Mouse (Mus musculus): ENCODE data around the gene Shc3. TPM values are rescaled to one million over a fixed set of nuclear protein-coding genes. Genes with fewer than 3 reads are reported as not detected.

Shc3 gene
- total and polyA plus RNA-seq, 3 experiments = 0.15 to 0.40 TPM; not detected in 1

DNA sequence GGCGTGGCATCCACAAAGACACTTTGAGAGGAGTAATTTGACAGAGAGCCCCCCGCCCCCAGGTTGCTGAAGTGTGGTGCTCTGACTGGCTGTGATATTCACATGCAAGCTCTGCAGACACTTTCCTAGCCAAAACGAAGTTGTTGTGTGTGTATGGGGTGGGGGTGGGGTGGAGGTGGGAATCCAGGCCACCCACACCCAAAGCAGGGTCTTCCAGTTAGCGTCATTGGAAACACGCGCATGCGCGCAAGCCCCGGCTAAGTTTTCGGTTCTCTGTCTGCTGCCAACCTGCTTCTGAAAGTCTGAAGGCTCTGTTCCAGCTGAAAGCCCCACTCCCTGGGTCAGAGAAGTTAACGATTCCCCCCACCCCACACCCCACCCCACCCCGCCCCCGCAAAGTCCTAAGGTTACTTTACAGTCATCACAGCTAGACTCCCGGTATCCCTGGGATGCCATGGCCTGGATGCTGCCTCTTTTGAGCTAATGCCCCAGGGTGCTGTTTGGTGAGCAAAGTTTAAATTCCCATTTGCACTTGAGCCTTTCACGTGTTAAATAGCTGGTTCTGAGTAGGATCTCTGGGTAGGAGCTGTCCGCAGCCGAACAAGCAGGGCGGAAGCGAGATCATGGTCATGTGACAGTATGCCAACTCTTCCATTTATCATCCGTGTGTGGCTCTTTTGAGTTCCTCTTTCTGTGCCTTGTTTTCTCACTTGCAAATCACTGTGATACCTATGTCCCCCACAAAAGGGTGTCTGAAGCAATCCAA lies 168.3 kb downstream of the Shc3 start:
- H3K27ac ChIP-seq (ENCODE audit: insufficient read depth, low read depth) = peak overlapping the region; percentile 96
- dilution Hi-C loops (cut with MboI; ENCODE audit: extremely low pct_ligation_motif_present, extremely low pct_unique_long_range_greater_than_20kb, low sequenced_read_pairs) = no loop called here
- TF ChIP-seq JUND (conservative IDR thresholded peaks at IDR 0.05; ENCODE audit: low read depth, low read length) (no peak), POLR2A (IDR thresholded peaks at IDR 0.05; ENCODE audit: low read depth, low read length) (no peak; the same call in 1 of the 2 replicates), GABPA (IDR thresholded peaks at IDR 0.05; ENCODE audit: insufficient replicate concordance, low read depth, low read length) (no peak), ELF1 (IDR thresholded peaks at IDR 0.05; ENCODE audit: low read depth, low read length) (0 out of 2 replicates have a peak, but pooled peaks have one; percentile 45), IRF4 (IDR thresholded peaks at IDR 0.05; ENCODE audit: low read depth, low read length) (peak; percentile 39; the same call in 1 of the 2 replicates), JUN (IDR thresholded peaks at IDR 0.05; ENCODE audit: insufficient read depth, low read depth, low read length) (no peak), MAX (IDR thresholded peaks at IDR 0.05; ENCODE audit: low read length) (no peak; the same call in 1 of the 2 replicates), E2F4 (IDR thresholded peaks at IDR 0.05; ENCODE audit: insufficient replicate concordance, low read depth, low read length) (no peak), RCOR1 (conservative IDR thresholded peaks at IDR 0.05; ENCODE audit: low read depth, low read length) (no peak), POLR2AphosphoS2 (IDR thresholded peaks at IDR 0.05; ENCODE audit: low read depth, low read length) (no peak), CHD2 (IDR thresholded peaks at IDR 0.05; ENCODE audit: low read length) (peak; percentile 40; the same call in 1 of the 2 replicates), MXI1 (IDR thresholded peaks at IDR 0.05; ENCODE audit: low read depth, low read length) (no peak), TCF12 (IDR thresholded peaks at IDR 0.05; ENCODE audit: low read depth, low read length) (peak; percentile 48), MAFK (IDR thresholded peaks at IDR 0.05; ENCODE audit: insufficient replicate concordance, low read length) (no peak), EP300 (IDR thresholded peaks at IDR 0.05; ENCODE audit: low read length) (0 out of 2 replicates have a peak, but pooled peaks have one; percentile 22), NRF1 (IDR thresholded peaks at IDR 0.05; ENCODE audit: low read depth, low read length) (peak; percentile 85), ETS1 (conservative IDR thresholded peaks at IDR 0.05; ENCODE audit: low read depth, low read length) (peak; percentile 53; the same call in 1 of the 2 replicates), SMC3 (IDR thresholded peaks at IDR 0.05; ENCODE audit: low read depth, low read length) (no peak), SIN3A (IDR thresholded peaks at IDR 0.05; ENCODE audit: low read length) (no peak; the same call in 1 of the 2 replicates), ZKSCAN1 (IDR thresholded peaks at IDR 0.05; ENCODE audit: borderline replicate concordance, low read depth, low read length) (no peak), USF1 (IDR thresholded peaks at IDR 0.05; ENCODE audit: low read depth, low read length) (peak; percentile 85), HCFC1 (IDR thresholded peaks at IDR 0.05; ENCODE audit: low read depth, low read length) (no peak), MEF2A (IDR thresholded peaks at IDR 0.05; ENCODE audit: borderline replicate concordance, low read depth, low read length) (no peak), MYC (IDR thresholded peaks at IDR 0.05; ENCODE audit: low read depth, low read length) (peak; percentile 66; the same call in 1 of the 2 replicates), NELFE (IDR thresholded peaks at IDR 0.05; ENCODE audit: low read depth, low read length) (0 out of 2 replicates have a peak, but pooled peaks have one; percentile 30), TBP (conservative IDR thresholded peaks at IDR 0.05; ENCODE audit: low read depth, low read length) (peak; percentile 38; the same call in 1 of the 2 replicates), BHLHE40 (IDR thresholded peaks at IDR 0.05; ENCODE audit: low read depth, low read length) (peak; percentile 92), USF2 (conservative IDR thresholded peaks at IDR 0.05; ENCODE audit: low read depth, low read length) (peak; percentile 87)
- peaks cover 0 to 3% of the 10 kb centered on the region in 2 experiments for H3K36me3 ChIP-seq (replicated peaks in 1 of 2; ENCODE audit: control insufficient read depth in 1 of 2, insufficient read depth in 1 of 2, low read length in 1 of 2)
- H3K4me1 ChIP-seq (ENCODE audit: control insufficient read depth in 1 of 2, insufficient read depth in 2 of 2) = peaks cover 39 to 78% of the 10 kb centered on the region in 2 experiments
- H3K9ac ChIP-seq (ENCODE audit: insufficient read depth, low read depth) = peak overlapping the region; percentile 79
- peaks cover 4% of the 10 kb centered on the region for H3K9me3 ChIP-seq (replicated peaks; ENCODE audit: low read length)
- H3K4me3 ChIP-seq (replicated peaks in 1 of 3; ENCODE audit: low read depth in 2 of 3, low read length in 2 of 3, poor library complexity in 1 of 3) = peak overlapping the region; percentile 20 to 50 (median 43)
- no peaks in the 10 kb centered on the region for H3K27me3 ChIP-seq (replicated peaks)
- H3K4me2 ChIP-seq (ENCODE audit: insufficient read depth, low read depth, poor library complexity, severe bottlenecking) = peak overlapping the region; percentile 78
- in situ Hi-C loops (cut with MboI; ENCODE audit: low pct_ligation_motif_present, low pct_unique_long_range_greater_than_20kb, low sequenced_read_pairs) = no loop called here
- DNase-seq (ENCODE audit: extremely low read depth) = peak; percentile 88
- no peaks in the 10 kb centered on the region for H3K79me2 ChIP-seq (replicated peaks; ENCODE audit: control insufficient read depth, extremely low read depth, insufficient read depth, poor library complexity, severe bottlenecking)

Measured in CH12.LX (cell line).